Mouse (Mus musculus) heart, embryonic 16.5 days (tissue): Measurements from ENCODE around the gene Hexim1. TPM values are rescaled to one million over a fixed set of nuclear protein-coding genes. Genes with fewer than 3 reads are reported as not detected.

ENCODE experiments used
- ATAC-seq: fragments of 200-750 bp; cut with Nextera tagmentation; replicated peaks from 2 replicates; pipeline ENCODE4 v1.8.0; 2017; ENCODE audit warnings: moderate number of reproducible peaks; ENCODE audit not compliant: insufficient read depth, low FRiP score; ENCODE audit errors: extremely low read depth
- H3K27ac ChIP-seq: fragments of 300-500 bp; sonication (generic); 2 replicates; pipeline ENCODE4 v1.5.1; 2014; ENCODE audit warnings: mild to moderate bottlenecking, low read length, control low read depth, moderate library complexity
- H3K27me3 ChIP-seq: fragments of 300-500 bp; sonication (generic); 2 replicates; pipeline ENCODE4 v1.6.1; 2014; ENCODE audit warnings: low read length, mixed read lengths; ENCODE audit not compliant: control insufficient read depth, insufficient read depth
- H3K36me3 ChIP-seq: fragments of 300-500 bp; sonication (generic); 2 replicates; pipeline ENCODE4 v1.6.1; 2014; ENCODE audit not compliant: control insufficient read depth, insufficient read depth
- H3K4me1 ChIP-seq: fragments of 300-500 bp; sonication (generic); 2 replicates; pipeline ENCODE4 v1.6.1; 2014; ENCODE audit warnings: low read length, mixed read lengths; ENCODE audit not compliant: control insufficient read depth, insufficient read depth
- H3K4me2 ChIP-seq: fragments of 300-500 bp; sonication (generic); 2 replicates; pipeline ENCODE4 v1.6.1; 2014; ENCODE audit warnings: low read depth, mild to moderate bottlenecking, control low read depth, low read length
- H3K4me3 ChIP-seq: fragments of 300-500 bp; sonication (generic); 2 replicates; pipeline ENCODE4 v1.5.1; 2014; ENCODE audit warnings: mild to moderate bottlenecking, control low read depth, low read length
- H3K9ac ChIP-seq: fragments of 300-500 bp; sonication (generic); 2 replicates; pipeline ENCODE4 v1.6.1; 2014; ENCODE audit warnings: low read length, control low read depth
- H3K9me3 ChIP-seq: fragments of 300-500 bp; sonication (generic); replicated peaks from 2 replicates; pipeline ENCODE4 v1.6.1; 2016; ENCODE audit warnings: low read length; ENCODE audit not compliant: control insufficient read depth
- WGBS: fragments of 180-500 bp; shearing (Covaris S2); extraction: QIAGEN DNeasy Blood & Tissue Kit; methylation state at CpG from one replicate; pipeline ENCODE4 v1.1.7; 2014; 5-methylcytosine and 5-hydroxymethylcytosine counted together
- polyA plus RNA-seq: library from polyadenylated mRNA; unstranded; fragments of >200 nt; fragmentation: Nextera tagmentation; extraction: Ambion mirVana; gene quantifications from 2 replicates; pipeline ENCODE4 v1.2.1, GENCODE M21; 2015

Hexim1 gene
- polyA plus RNA-seq, 1 experiment from 2014 or later, result 2.9 TPM

DNA sequence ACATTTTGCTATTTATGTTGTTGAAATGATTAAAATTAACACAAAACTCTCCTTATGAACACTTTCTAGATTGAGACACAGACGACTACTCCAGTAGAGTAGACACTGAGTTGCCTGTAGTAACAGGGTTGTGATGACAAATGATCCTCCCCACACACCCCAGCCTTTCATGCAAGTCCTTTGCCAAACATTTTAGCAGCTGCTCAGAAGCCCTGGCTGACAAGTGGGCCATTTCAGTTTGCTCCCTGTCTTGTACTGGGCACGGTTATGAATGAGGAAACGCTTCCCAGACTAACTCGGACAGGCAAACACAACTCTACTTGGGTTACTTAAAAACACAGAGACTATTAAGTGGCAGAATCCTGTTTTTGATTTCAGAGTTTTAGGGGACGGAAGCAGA, 4.3 kb downstream of the Hexim1 start:
- no peak overlapping the region for H3K4me2 ChIP-seq

DNA sequence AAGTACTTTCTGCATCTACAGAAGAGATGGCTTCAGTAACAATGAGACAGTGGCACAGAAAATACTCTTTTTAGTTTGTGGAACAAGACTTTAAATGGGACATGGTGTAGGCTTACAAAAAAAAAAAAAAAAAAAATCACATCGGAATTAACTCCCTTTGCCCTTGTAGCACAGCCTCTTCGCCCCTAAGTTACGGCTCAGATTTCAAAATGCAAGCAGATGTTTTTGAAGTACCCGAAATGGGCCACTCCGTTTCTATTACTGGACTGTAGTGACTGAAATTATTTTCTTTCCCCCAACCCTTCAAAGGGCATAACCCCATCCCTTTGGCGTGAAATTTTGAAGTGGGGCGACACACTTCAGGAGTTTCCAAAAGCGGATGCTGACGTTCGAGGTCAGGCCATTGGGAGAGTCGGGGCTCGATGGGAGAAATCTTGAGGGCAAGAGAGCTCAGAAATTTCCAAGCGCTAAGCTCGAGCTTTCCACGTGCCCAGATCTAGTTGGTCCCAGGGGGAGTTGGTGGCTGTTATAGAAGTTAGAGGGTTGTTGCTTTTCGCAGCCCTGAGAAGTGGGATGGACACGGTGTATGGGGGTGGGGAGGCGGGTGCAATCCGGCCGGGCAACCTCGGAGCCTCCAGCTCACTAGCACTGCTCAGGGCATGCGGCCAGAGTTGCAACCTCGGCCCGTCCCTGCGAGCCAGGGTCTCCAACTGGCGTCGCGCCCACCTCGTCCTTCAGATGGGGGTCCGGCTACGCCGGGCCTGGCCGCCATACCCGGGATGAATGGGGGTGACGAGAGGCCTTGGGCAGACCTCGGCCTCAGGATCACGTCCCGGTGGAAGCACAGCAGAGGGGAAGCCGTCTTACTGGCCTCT, 15.9 kb downstream of the Hexim1 start, which contains the start of gene Hexim2:
TSS of gene Hexim2 (plus strand) at position 729 of the 875 bp plus-strand sequence.
- H3K36me3 ChIP-seq, result no peaks in the 10 kb centered on the region
- peak within 1 kb of the TSS; percentile 91 for H3K4me2 ChIP-seq
- peak within 1 kb of the TSS; percentile 96 for H3K4me3 ChIP-seq
- ATAC-seq, result peak; percentile 34
- under 1% methylated on average over 39 of the region's 39 CpGs for WGBS
- H3K9ac ChIP-seq, result peak within 1 kb of the TSS; percentile 100
- peaks cover 27% of the 10 kb centered on the region for H3K4me1 ChIP-seq
- H3K27me3 ChIP-seq, result no peaks in the 10 kb centered on the region
- H3K27ac ChIP-seq, result peak within 1 kb of the TSS; percentile 99
- H3K9me3 ChIP-seq, result no peaks in the 10 kb centered on the region

More for the DNA sequence above, 4.3 kb downstream of the Hexim1 start:
- H3K9ac ChIP-seq, result no peak overlapping the region
- no peaks in the 10 kb centered on the region for H3K36me3 ChIP-seq
- ATAC-seq, result no peak
- no peaks in the 10 kb centered on the region for H3K27me3 ChIP-seq
- 44% methylated on average over 5 of the region's 5 CpGs for WGBS
- no peak overlapping the region for H3K4me3 ChIP-seq
- H3K9me3 ChIP-seq, result no peaks in the 10 kb centered on the region
- H3K27ac ChIP-seq, result no peak overlapping the region
- peaks cover 10% of the 10 kb centered on the region for H3K4me1 ChIP-seq

DNA sequence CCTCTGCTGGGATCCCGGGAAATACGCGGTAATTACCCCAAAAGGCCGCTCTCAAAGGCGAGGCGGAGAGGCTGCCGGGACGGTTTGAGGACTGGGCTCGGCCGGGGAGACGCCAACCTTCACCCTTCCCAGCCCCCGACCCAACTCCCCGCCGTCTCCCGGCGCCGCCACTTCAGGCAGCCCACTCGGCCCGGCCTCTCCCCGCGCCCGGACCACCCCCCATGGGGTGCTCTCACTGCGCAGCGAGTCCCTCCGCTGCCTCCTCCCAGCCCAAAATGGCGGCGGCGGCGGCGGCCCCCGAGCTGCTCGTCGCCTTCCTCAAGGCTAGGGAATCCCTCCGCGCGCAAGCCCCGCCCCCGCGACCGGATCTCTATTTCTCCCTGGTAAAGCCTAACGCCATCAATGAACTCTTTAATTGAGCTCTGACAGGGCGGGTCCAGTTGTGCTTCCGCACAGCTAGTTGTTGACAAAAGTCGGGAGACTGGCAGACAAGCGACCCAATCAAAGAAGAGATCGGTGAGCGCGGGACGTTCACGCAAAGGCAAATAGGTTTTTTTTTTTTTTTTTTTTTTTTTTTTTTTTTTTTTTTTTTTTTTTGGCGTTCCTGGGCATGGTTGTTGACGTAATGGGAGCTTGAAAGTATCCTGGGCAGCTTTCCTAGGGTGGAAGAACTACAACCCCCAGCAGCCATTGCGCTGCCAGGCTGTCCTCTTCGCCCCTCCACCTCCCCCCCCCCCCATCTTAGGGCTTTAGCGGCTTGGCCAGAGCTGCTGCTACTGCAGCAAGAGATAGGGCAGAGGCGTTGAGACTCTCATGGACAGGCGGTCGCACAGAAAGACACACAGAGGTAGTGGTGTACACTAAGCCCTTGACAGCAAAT, 16.8 kb downstream of the Hexim1 start:
- peaks cover 27% of the 10 kb centered on the region for H3K4me1 ChIP-seq
- H3K27me3 ChIP-seq, result no peaks in the 10 kb centered on the region
- peak overlapping the region; percentile 100 for H3K9ac ChIP-seq
- ATAC-seq, result peak; percentile 92
- peak overlapping the region; percentile 91 for H3K4me2 ChIP-seq
- peak overlapping the region; percentile 96 for H3K4me3 ChIP-seq
- H3K36me3 ChIP-seq, result no peaks in the 10 kb centered on the region
- H3K27ac ChIP-seq, result peak overlapping the region; percentile 99
- no peaks in the 10 kb centered on the region for H3K9me3 ChIP-seq
- WGBS, result under 1% methylated on average over 55 of the region's 58 CpGs

DNA sequence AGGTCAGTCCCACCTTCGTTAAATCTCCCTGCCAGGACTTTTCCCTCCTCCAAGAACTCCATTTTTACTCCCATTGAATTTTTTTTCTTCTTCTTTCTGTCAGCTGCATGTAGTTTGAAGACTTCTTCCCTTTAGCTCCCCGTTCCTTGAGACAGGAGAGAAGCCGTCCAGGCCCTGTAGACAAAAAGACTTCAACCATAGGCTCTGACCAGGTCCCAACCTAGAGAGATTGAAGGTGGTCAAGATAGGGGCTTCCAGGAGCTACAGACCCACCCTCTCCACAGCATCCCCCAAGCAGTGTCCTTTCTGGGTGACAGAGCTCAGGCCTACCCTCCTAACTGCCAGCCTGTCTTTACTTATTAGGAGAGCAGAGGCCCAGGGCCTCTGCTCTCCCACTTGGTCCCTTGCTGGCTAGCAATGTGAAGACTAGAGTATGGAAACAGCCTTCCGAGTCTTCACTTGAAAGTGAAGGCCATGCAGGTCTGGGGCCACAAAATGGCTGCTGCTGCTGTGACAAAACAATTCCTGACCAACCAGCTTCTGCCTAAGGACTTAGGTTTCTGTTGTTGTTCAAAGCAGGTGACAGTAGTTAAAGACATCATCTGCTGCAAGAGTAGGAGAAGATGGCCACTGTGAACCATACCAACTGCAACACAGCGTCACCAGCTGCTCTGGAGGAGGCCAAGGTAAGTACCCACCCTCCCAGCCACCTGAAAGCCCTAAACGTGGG, 17.6 kb downstream of the Hexim1 start:
- Histone ChIP-seq H3K9me3 (no peaks in the 10 kb centered on the region), H3K9ac (peak overlapping the region; percentile 72), H3K36me3 (no peaks in the 10 kb centered on the region), H3K27me3 (no peaks in the 10 kb centered on the region), H3K4me1 (peaks cover 27% of the 10 kb centered on the region), H3K27ac (peak overlapping the region; percentile 84), H3K4me3 (peak overlapping the region; percentile 41), H3K4me2 (peak overlapping the region; percentile 66)
- ATAC-seq, result no peak
- 59% methylated on average over 6 of the region's 6 CpGs for WGBS

DNA sequence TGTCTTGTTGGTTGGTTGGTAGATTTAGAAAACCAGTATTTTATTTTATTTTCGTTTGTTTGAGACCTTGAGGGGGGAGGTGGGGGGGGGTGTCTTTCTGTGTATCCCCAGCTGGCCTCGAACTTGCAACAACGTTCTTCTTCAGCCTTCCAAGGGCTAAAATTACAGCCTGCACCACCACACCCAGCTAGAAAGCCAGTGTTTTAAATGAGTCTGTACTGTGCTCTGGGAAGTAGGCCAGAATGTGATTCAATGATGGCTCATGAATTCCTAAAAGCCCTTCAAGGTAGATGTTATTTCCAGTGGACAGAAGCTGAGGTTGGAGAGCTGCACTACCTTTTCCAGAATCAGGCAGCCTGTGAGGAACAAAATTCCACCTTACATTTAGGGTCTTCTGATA, 18.2 kb downstream of the Hexim1 start:
- no peak for ATAC-seq
- H3K27ac ChIP-seq, result no peak overlapping the region; the same call in 1 of the 2 replicates
- WGBS, result 68% methylated on average over 3 of the region's 3 CpGs
- no peaks in the 10 kb centered on the region for H3K27me3 ChIP-seq
- H3K4me2 ChIP-seq, result no peak overlapping the region
- no peaks in the 10 kb centered on the region for H3K9me3 ChIP-seq
- H3K9ac ChIP-seq, result no peak overlapping the region
- no peaks in the 10 kb centered on the region for H3K36me3 ChIP-seq
- H3K4me1 ChIP-seq, result peaks cover 27% of the 10 kb centered on the region
- no peak overlapping the region for H3K4me3 ChIP-seq

DNA sequence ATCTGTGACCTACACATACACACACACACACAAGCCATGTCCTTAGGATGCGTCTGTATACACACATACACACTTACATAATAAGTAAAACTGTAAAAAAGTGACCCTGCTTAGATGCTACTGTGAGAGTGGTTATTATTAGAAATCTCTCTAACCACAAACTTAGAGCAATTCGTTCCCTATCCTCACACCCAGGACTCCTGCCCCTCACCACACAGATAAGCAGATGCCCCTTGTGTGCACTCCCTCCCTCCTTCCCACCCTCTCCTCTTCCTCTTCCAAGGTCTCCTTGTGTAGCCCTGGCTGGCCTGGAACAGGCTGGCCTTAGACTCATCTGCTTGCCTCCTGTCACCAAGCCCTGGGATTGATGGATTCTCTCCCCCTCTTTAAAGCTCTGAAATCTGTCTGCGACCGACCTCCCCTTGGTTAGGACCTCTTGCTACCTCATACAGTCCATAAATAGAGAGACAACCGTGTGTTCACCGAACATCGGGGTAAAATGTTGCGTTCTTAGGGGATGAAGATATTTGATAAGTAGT, 20.1 kb downstream of the Hexim1 start:
- Histone ChIP-seq H3K4me1 (peaks cover 27% of the 10 kb centered on the region), H3K9me3 (no peaks in the 10 kb centered on the region), H3K9ac (no peak overlapping the region), H3K27me3 (no peaks in the 10 kb centered on the region), H3K27ac (no peak overlapping the region), H3K4me3 (no peak overlapping the region), H3K4me2 (no peak overlapping the region), H3K36me3 (no peaks in the 10 kb centered on the region)
- 64% methylated on average over 8 of the region's 8 CpGs for WGBS
- no peak for ATAC-seq

DNA sequence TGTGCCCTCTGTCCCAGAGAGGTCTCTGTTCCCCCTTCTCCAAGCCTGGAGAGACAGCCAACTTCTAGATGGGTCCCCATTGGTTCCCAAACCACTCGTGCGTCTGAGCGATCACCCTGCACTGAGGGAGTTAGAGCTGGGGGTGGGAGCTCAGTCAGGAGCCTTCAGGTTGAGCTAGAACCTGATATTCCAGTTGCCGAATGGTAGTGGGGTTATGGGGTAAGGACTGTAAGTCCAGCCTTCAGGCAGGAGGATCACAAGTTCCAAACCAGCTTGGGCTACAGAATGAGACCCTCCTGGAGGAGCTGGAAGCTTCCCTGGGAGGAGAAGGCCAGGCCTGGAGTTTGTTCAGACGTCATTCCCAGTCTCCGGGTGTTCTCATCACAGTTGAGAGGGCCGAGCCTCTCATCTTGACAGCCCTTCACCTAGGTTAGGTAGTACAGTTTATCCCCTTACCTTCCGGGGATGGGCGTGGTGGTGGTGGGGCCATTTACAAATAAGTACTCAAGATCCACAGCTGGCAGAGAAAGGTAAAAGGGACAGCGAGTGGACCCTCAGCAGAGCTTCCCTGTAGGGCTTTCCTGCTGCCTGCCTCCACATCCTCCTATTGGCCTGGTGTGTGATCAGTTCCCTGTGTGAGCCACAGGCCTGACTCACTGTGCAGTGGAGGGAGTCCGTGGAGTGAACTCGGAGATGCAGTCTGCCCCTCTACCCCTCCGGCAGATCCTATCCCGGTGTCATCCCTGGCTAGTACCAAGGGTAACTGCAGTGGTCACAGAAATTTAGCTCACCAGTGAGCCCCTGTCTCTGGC, 24.1 kb downstream of the Hexim1 start:
- ATAC-seq, result no peak

GRCm38 (mm10) chr11:103140763-103141100, 24.7 kb downstream of the Hexim1 start:
- no peak for ATAC-seq
- Histone ChIP-seq H3K9me3 (no peaks in the 10 kb centered on the region), H3K4me1 (peaks cover 36% of the 10 kb centered on the region), H3K36me3 (no peaks in the 10 kb centered on the region), H3K4me2 (no peak overlapping the region), H3K4me3 (no peak overlapping the region), H3K27me3 (no peaks in the 10 kb centered on the region), H3K9ac (peak overlapping the region; percentile 54), H3K27ac (peak overlapping the region; percentile 83)
- WGBS, result 47% methylated on average over 6 of the region's 6 CpGs

More for the DNA sequence above, 24.1 kb downstream of the Hexim1 start:
- peak overlapping the region; percentile 83 for H3K27ac ChIP-seq
- no peaks in the 10 kb centered on the region for H3K27me3 ChIP-seq
- no peaks in the 10 kb centered on the region for H3K9me3 ChIP-seq
- H3K4me1 ChIP-seq, result peaks cover 36% of the 10 kb centered on the region
- 80% methylated on average over 14 of the region's 14 CpGs for WGBS
- H3K36me3 ChIP-seq, result no peaks in the 10 kb centered on the region
- peak overlapping the region; percentile 54 for H3K9ac ChIP-seq
- no peak overlapping the region for H3K4me3 ChIP-seq
- H3K4me2 ChIP-seq, result no peak overlapping the region
